Mouse (Mus musculus) limb, embryonic 12.5 days (tissue): ENCODE results near the gene Hsd11b2. TPM values are rescaled to one million over a fixed set of nuclear protein-coding genes. Genes with fewer than 3 reads are reported as not detected.

ENCODE experiments used
- ATAC-seq: fragments of 200-750 bp; cut with Nextera tagmentation; 2 replicates; pipeline ENCODE4 v1.8.0; 2017; ENCODE audit warnings: low read depth, moderate TSS enrichment; ENCODE audit not compliant: insufficient number of reproducible peaks, insufficient read depth, low FRiP score, low TSS enrichment
- H3K27ac ChIP-seq: fragments of 300-500 bp; sonication (generic); 2 replicates; pipeline ENCODE4 v1.5.1; 2016; ENCODE audit warnings: mild to moderate bottlenecking, moderate library complexity
- H3K27me3 ChIP-seq: fragments of 300-500 bp; sonication (generic); 2 replicates; pipeline ENCODE4 v1.6.1; 2016; ENCODE audit warnings: mild to moderate bottlenecking, moderate library complexity
- H3K36me3 ChIP-seq: fragments of 300-500 bp; sonication (generic); 2 replicates; pipeline ENCODE4 v1.6.1; 2016; ENCODE audit warnings: mild to moderate bottlenecking, moderate library complexity
- H3K4me1 ChIP-seq: fragments of 300-500 bp; sonication (generic); replicated peaks from 2 replicates; pipeline ENCODE4 v1.6.1; 2016
- H3K4me2 ChIP-seq: fragments of 300-500 bp; sonication (generic); 2 replicates; pipeline ENCODE4 v1.6.1; 2016; ENCODE audit warnings: mild to moderate bottlenecking, moderate library complexity
- H3K4me3 ChIP-seq: fragments of 300-500 bp; sonication (generic); replicated peaks from 2 replicates; pipeline ENCODE4 v1.5.1; 2016; ENCODE audit warnings: mild to moderate bottlenecking
- H3K9ac ChIP-seq: fragments of 300-500 bp; sonication (generic); replicated peaks from 2 replicates; pipeline ENCODE4 v1.6.1; 2016; ENCODE audit warnings: mild to moderate bottlenecking, moderate library complexity
- H3K9me3 ChIP-seq: fragments of 300-500 bp; sonication (generic); 2 replicates; pipeline ENCODE4 v1.6.1; 2016; ENCODE audit warnings: mild to moderate bottlenecking, moderate library complexity
- WGBS: fragments of 180-500 bp; shearing (Covaris S2); methylation state at CpG from one replicate; pipeline ENCODE4 v1.1.7; 2016; 5-methylcytosine and 5-hydroxymethylcytosine counted together
- polyA plus RNA-seq: library from polyadenylated mRNA; unstranded; fragments of >200 nt; fragmentation: Nextera tagmentation; extraction: Ambion mirVana; gene quantifications from 2 replicates; pipeline ENCODE4 v1.2.1, GENCODE M21; 2016

The Hsd11b2 gene
- polyA plus RNA-seq, 1 experiment from 2014 or later = 28.2 TPM

DNA sequence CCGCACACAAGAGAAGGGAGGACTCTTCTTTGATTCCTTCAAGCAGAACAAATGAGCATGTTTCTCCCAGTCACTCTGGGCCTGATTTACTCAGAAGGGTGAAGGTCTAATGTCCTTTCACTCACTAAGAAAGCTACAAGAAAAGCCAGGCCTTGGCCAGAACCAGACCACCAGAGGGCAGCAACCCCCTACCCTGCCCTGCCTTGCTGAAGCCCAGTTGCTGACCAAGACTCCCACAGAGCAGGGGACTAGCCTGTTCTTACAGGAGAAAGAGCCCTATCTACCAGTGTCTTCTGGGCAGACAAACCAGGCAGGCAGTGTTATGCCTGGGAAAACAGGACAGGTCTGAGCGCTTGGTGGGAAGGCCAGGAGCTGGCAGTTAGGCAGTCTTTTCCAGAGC is 34.2 kb upstream of the Hsd11b2 start:
- Histone ChIP-seq H3K36me3 (peaks cover 7% of the 10 kb centered on the region), H3K27ac (peak overlapping the region; percentile 51; the same call in 1 of the 2 replicates), H3K4me2 (no peak overlapping the region), H3K4me3 (no peak overlapping the region), H3K9me3 (no peaks in the 10 kb centered on the region), H3K9ac (no peak overlapping the region), H3K4me1 (peaks cover 26% of the 10 kb centered on the region), H3K27me3 (no peaks in the 10 kb centered on the region)
- WGBS = 39% methylated on average over 2 of the region's 2 CpGs
- ATAC-seq = no peak

- Histone ChIP-seq H3K9me3 (no peaks in the 10 kb centered on the region), H3K27me3 (no peaks in the 10 kb centered on the region), H3K9ac (no peak overlapping the region), H3K27ac (no peak overlapping the region), H3K36me3 (peaks cover 5% of the 10 kb centered on the region; the same call in 1 of the 2 replicates), H3K4me1 (peaks cover 19% of the 10 kb centered on the region), H3K4me2 (no peak overlapping the region), H3K4me3 (no peak overlapping the region)
- ATAC-seq = no peak
- 64% methylated on average over 3 of the region's 3 CpGs for WGBS
Measured at GRCm38 (mm10) chr8:105488082-105488481, 30.5 kb upstream of the Hsd11b2 start.

GRCm38 (mm10) chr8:105489281-105489680 is 29.3 kb upstream of the Hsd11b2 start:
- H3K9me3 ChIP-seq = no peaks in the 10 kb centered on the region
- ATAC-seq = no peak

GRCm38 (mm10) chr8:105493495-105493894 is 25.1 kb upstream of the Hsd11b2 start:
- Histone ChIP-seq H3K4me1 (peaks cover 30% of the 10 kb centered on the region), H3K27me3 (no peaks in the 10 kb centered on the region), H3K36me3 (no peaks in the 10 kb centered on the region), H3K27ac (no peak overlapping the region), H3K9me3 (no peaks in the 10 kb centered on the region), H3K4me3 (no peak overlapping the region), H3K4me2 (no peak overlapping the region), H3K9ac (no peak overlapping the region)
- ATAC-seq = no peak
- 5% methylated on average over 3 of the region's 3 CpGs for WGBS

More at GRCm38 (mm10) chr8:105489281-105489680, 29.3 kb upstream of the Hsd11b2 start:
- Histone ChIP-seq H3K4me1 (peaks cover 14% of the 10 kb centered on the region), H3K27ac (no peak overlapping the region), H3K4me2 (no peak overlapping the region), H3K36me3 (peaks cover 5% of the 10 kb centered on the region; the same call in 1 of the 2 replicates), H3K27me3 (no peaks in the 10 kb centered on the region), H3K4me3 (no peak overlapping the region), H3K9ac (no peak overlapping the region)
- WGBS = 50% methylated on average over 1 of the region's 1 CpGs

- no peak overlapping the region for H3K4me3 ChIP-seq
- no peaks in the 10 kb centered on the region for H3K9me3 ChIP-seq
- no peak overlapping the region; the same call in 1 of the 2 replicates for H3K9ac ChIP-seq
- 74% methylated on average over 3 of the region's 3 CpGs for WGBS
- ATAC-seq = no peak
- no peaks in the 10 kb centered on the region for H3K27me3 ChIP-seq
- H3K36me3 ChIP-seq = no peaks in the 10 kb centered on the region
- peak overlapping the region; percentile 25; the same call in 1 of the 2 replicates for H3K27ac ChIP-seq
- no peak overlapping the region for H3K4me2 ChIP-seq
- peaks cover 30% of the 10 kb centered on the region for H3K4me1 ChIP-seq
Measured at GRCm38 (mm10) chr8:105494566-105494965, 24.0 kb upstream of the Hsd11b2 start.

- Histone ChIP-seq H3K4me1 (peaks cover 30% of the 10 kb centered on the region), H3K27ac (peak overlapping the region; percentile 83), H3K9me3 (no peaks in the 10 kb centered on the region), H3K4me2 (peak overlapping the region; percentile 86), H3K27me3 (no peaks in the 10 kb centered on the region), H3K36me3 (no peaks in the 10 kb centered on the region), H3K4me3 (peak overlapping the region; percentile 80), H3K9ac (peak overlapping the region; percentile 92)
- no peak for ATAC-seq
- 35% methylated on average over 17 of the region's 17 CpGs for WGBS
Measured at GRCm38 (mm10) chr8:105495350-105496302, 22.9 kb upstream of the Hsd11b2 start.

DNA sequence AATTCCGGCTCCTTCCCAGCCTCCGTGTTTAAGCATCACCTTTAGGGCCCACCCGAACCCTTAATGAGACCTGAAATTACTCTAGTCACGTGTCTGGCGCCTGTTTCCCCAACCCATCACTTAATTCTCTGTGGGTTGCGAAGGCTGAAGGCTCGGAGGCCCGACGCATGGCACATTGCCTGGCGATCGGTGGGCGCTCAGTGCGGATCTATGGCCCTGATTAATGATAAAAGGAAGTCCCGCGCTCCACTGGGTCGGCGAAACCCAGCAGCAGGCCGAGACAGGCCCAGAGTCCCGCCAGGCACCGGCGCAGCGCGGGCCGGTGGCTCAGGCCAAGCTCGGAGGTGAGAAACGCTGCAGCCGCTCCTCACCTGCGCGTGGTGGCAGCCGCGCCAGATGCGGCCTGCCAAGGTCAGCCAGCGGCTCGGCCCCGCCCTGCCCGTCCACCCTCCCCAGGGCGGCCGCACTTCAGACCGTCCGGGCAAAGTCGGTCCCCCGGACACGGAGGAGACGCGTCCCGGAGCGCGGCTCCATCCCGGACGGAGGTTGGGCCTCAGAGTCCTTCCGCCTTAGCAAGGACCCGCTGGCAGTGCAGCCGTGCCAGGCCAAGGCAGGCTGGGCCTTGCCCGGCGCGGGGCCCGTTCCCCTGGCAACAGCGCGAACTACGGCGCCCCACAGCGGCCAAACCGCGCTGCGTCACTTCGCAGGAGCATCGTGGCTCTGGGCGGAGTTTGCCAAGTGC is 21.9 kb upstream of the Hsd11b2 start, which contains the start of gene Zdhhc1:
Zdhhc1 (minus strand) TSS at position 464 of the 742 bp plus-strand sequence.
- Histone ChIP-seq H3K36me3 (no peaks in the 10 kb centered on the region), H3K4me3 (peak within 1 kb of the TSS; percentile 80), H3K27ac (peak within 1 kb of the TSS; percentile 83), H3K4me1 (peaks cover 30% of the 10 kb centered on the region), H3K4me2 (peak within 1 kb of the TSS; percentile 86), H3K9me3 (no peaks in the 10 kb centered on the region), H3K9ac (peak within 1 kb of the TSS; percentile 92), H3K27me3 (no peaks in the 10 kb centered on the region)
- under 1% methylated on average over 68 of the region's 68 CpGs for WGBS
- peak; percentile 75 for ATAC-seq

DNA sequence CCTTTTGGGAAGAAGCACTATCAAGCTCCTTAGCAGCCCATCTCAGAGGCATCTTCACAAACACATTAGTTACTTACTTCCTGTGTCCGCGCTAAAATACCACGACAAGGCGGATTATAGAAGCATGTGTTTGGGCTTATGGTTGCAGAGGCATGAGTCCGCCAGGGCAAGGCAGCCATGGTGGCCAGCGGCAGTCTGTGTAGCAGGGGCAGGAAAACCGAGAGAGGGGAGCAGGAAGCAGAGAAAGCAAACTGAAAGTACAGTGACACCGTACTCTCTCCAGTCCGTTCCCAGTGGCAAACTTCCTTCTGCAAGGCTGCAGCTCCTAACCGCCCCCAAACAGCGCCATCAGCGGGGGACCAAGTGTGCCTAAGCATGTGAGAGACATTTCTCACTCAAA is 18.8 kb upstream of the Hsd11b2 start:
- no peaks in the 10 kb centered on the region for H3K9me3 ChIP-seq
- WGBS = 69% methylated on average over 12 of the region's 12 CpGs
- no peak overlapping the region for H3K9ac ChIP-seq
- H3K27ac ChIP-seq = no peak overlapping the region
- no peaks in the 10 kb centered on the region for H3K27me3 ChIP-seq
- no peak for ATAC-seq
- no peak overlapping the region for H3K4me2 ChIP-seq
- no peaks in the 10 kb centered on the region for H3K36me3 ChIP-seq
- peaks cover 16% of the 10 kb centered on the region for H3K4me1 ChIP-seq
- no peak overlapping the region for H3K4me3 ChIP-seq

DNA sequence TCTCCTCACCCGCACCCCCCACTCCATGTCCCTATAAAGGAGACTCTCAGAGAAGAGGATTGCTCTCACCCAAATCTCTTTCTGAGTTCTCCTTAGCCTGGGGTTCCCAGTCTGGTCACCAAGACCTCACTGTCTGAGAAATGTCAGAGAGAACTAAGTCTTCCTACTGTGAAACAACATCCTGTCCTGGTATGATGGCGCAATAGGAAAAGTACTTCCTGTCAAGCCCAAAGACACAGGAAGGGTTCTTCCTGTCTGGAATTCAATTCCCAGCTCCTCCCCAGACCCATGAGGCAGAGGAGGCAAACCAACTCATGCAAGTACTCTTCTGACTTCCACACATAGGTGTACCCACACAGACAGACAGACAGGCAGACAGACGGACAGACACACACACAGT is 13.9 kb upstream of the Hsd11b2 start:
- no peak overlapping the region for H3K4me3 ChIP-seq
- WGBS = 89% methylated on average over 3 of the region's 3 CpGs
- no peak overlapping the region for H3K9ac ChIP-seq
- H3K4me2 ChIP-seq = no peak overlapping the region
- no peaks in the 10 kb centered on the region for H3K27me3 ChIP-seq
- H3K9me3 ChIP-seq = no peaks in the 10 kb centered on the region
- no peak for ATAC-seq
- H3K27ac ChIP-seq = no peak overlapping the region
- peaks cover 25% of the 10 kb centered on the region for H3K4me1 ChIP-seq
- no peaks in the 10 kb centered on the region for H3K36me3 ChIP-seq

DNA sequence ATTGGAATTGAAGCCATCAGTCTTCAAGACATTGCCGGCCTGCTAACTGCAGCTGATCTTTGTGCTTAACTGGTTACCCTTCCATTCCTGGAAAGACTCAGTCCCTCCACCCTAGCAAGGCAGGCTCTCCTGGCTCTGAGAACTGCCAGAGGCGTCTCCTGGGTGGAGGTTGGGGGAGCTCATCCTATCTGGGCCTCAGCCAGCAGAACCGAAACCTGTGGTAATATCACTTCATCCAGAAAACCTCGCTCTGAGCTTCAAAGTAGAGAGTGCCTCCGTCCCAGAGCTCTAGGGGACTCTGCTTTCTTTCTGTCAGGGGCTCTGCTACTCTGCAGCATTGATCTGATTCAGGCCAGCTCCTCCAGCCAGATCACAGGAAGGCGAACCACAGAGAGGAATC is 11.6 kb upstream of the Hsd11b2 start:
- Histone ChIP-seq H3K9me3 (no peaks in the 10 kb centered on the region), H3K4me3 (no peak overlapping the region), H3K36me3 (no peaks in the 10 kb centered on the region), H3K27ac (no peak overlapping the region), H3K4me2 (no peak overlapping the region), H3K27me3 (no peaks in the 10 kb centered on the region), H3K4me1 (peaks cover 40% of the 10 kb centered on the region), H3K9ac (no peak overlapping the region)
- ATAC-seq = no peak
- WGBS = 81% methylated on average over 6 of the region's 6 CpGs

GRCm38 (mm10) chr8:105508758-105509157 is 9.8 kb upstream of the Hsd11b2 start:
- H3K36me3 ChIP-seq = no peaks in the 10 kb centered on the region
- peak overlapping the region; percentile 36 for H3K4me2 ChIP-seq
- H3K9ac ChIP-seq = no peak overlapping the region
- no peaks in the 10 kb centered on the region for H3K27me3 ChIP-seq
- WGBS = 30% methylated on average over 2 of the region's 2 CpGs
- peak overlapping the region; percentile 94 for H3K27ac ChIP-seq
- ATAC-seq = peak; percentile 29; the same call in 1 of the 2 replicates
- H3K4me3 ChIP-seq = no peak overlapping the region
- peaks cover 45% of the 10 kb centered on the region for H3K4me1 ChIP-seq
- H3K9me3 ChIP-seq = no peaks in the 10 kb centered on the region
